Mouse (Mus musculus): ENCODE measurements at regions not wholly inside any gene's neighbourhood (a gene's known extent, or its start where the extent isn't known, plus 50 kb on each side); places are given as distances from the start of the nearest gene placed in this dataset.

- WGBS, result 7% methylated on average over 5 of the region's 5 CpGs
Observed at GRCm38 (mm10) chr12:51534606-51535005, 58.5 kb upstream of the Coch start.

GRCm38 (mm10) chr12:51535056-51535640 lies 58.0 kb upstream of the Coch start:
- Histone ChIP-seq H3K9ac (ENCODE audit: low read length) (no peak overlapping the region), H3K36me3 (ENCODE audit: control insufficient read depth, insufficient read depth, low read length) (no peaks in the 10 kb centered on the region), H3K4me2 (ENCODE audit: low read depth, low read length, severe bottlenecking) (no peak overlapping the region), H3K4me1 (replicated peaks; ENCODE audit: control insufficient read depth, insufficient read depth, low read length) (peaks cover 5% of the 10 kb centered on the region; the same call in 1 of the 2 replicates), H3K27me3 (ENCODE audit: control insufficient read depth, insufficient read depth, low read length) (no peaks in the 10 kb centered on the region), H3K9me3 (ENCODE audit: control insufficient read depth, low read length) (no peaks in the 10 kb centered on the region), H3K4me3 (ENCODE audit: low read depth, low read length) (no peak overlapping the region), H3K27ac (ENCODE audit: low read depth, low read length) (no peak overlapping the region)
- WGBS, result 47% methylated on average over 5 of the region's 5 CpGs
- ATAC-seq (replicated peaks; ENCODE audit: low FRiP score) (no peak), DNase-seq (ENCODE audit: low spot score) (no peak)

More at GRCm38 (mm10) chr12:51534606-51535005, 58.5 kb upstream of the Coch start:
- no peak for DNase-seq (ENCODE audit: low spot score)
- H3K4me2 ChIP-seq (ENCODE audit: low read depth, low read length, severe bottlenecking), result no peak overlapping the region
- H3K4me1 ChIP-seq (replicated peaks; ENCODE audit: control insufficient read depth, insufficient read depth, low read length), result peaks cover 5% of the 10 kb centered on the region; the same call in 1 of the 2 replicates
- no peaks in the 10 kb centered on the region for H3K36me3 ChIP-seq (ENCODE audit: control insufficient read depth, insufficient read depth, low read length)
- H3K9me3 ChIP-seq (ENCODE audit: control insufficient read depth, low read length), result no peaks in the 10 kb centered on the region
- H3K4me3 ChIP-seq (ENCODE audit: low read depth, low read length), result no peak overlapping the region
- H3K27ac ChIP-seq (ENCODE audit: low read depth, low read length), result no peak overlapping the region
- H3K9ac ChIP-seq (ENCODE audit: low read length), result no peak overlapping the region
- no peaks in the 10 kb centered on the region for H3K27me3 ChIP-seq (ENCODE audit: control insufficient read depth, insufficient read depth, low read length)
- ATAC-seq (replicated peaks; ENCODE audit: low FRiP score), result 0 out of 2 replicates have a peak, but pooled peaks have one; percentile 36
